Mouse (Mus musculus): ENCODE measurements around the gene Mrps6. TPM values are rescaled to one million over a fixed set of nuclear protein-coding genes. Genes with fewer than 3 reads are reported as not detected.
"Not testable (repeated sequence)": the region's sequence is repeated elsewhere in the genome, so short reads cannot be mapped to it uniquely, and the experiment has no call there.

Gene Mrps6
- polyA plus RNA-seq, 1 experiment from 2014 or later, result 118 TPM

DNA sequence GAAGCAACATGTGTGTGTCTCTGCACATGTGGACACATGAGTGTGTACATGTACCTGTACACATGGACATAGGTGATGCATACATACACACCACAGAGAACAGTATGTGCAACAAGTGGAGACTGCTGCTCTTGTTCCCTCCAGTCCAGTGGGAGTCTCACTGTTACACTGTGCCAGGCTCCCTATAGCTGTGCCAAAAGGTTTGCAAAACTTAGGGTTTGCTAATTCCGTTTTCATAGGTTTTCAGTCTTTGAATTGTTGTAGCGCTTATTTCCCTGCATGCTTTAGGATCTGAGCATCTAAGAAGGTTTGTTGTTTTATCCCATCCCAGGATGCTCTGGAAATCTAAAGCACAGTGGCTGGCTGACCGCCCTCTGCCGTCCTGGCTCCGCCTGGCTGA lies 33.8 kb downstream of the Mrps6 start:
- no peak for ATAC-seq (ENCODE audit: low FRiP score)
- Histone ChIP-seq H3K9ac (ENCODE audit: low read length) (no peak overlapping the region), H3K9me3 (ENCODE audit: control insufficient read depth, low read length) (no peaks in the 10 kb centered on the region), H3K27me3 (ENCODE audit: control insufficient read depth, insufficient read depth, low read length) (no peaks in the 10 kb centered on the region), H3K4me3 (ENCODE audit: low read depth, low read length) (no peak overlapping the region), H3K36me3 (ENCODE audit: control insufficient read depth, insufficient read depth, low read length) (no peaks in the 10 kb centered on the region), H3K4me1 (ENCODE audit: control insufficient read depth, insufficient read depth, low read length) (no peaks in the 10 kb centered on the region), H3K4me2 (no peak overlapping the region), H3K27ac (ENCODE audit: low read depth, low read length) (no peak overlapping the region)
- 59% methylated on average over 5 of the region's 5 CpGs for WGBS
- DNase-seq (ENCODE audit: low spot score, missing footprints), result peak; percentile 64

DNA sequence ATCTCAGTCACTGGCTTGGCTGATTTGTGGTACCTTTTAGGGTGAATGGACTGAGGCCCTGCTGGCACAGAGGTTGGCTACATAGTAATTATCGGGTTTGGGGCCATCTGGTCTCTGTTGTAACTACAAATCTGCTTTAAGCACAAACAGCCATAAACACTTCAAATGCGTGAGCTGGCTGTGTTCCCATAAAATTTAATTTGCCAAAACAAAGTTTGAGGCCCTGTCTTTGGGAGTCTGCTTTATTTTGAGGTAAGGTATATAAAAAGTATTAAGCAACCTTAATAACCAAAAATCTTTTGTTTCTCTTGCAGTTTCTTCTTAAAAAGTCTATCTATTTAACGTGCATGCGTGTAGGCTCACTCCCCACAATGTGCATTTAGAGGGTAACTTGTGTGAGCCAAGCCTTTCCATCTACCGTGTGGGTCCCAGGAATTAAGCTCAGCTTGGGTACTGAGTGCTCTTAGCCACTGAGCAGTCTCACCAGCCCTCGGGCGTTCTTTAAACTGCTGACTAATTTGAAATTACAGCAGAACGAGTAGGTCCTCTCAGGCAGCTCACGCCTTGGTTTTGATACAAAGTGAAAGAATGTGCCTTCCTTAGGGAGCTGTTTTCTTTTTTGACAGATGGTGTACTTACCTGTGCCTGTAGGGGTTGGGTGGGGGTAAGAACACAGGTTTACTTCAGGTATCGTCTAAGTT lies 40.4 kb downstream of the Mrps6 start:
- H3K4me2 ChIP-seq, result no peak overlapping the region
- H3K36me3 ChIP-seq (ENCODE audit: control insufficient read depth, insufficient read depth, low read length), result no peaks in the 10 kb centered on the region; the same call in 1 of the 2 replicates
- no peaks in the 10 kb centered on the region for H3K27me3 ChIP-seq (ENCODE audit: control insufficient read depth, insufficient read depth, low read length)
- H3K9me3 ChIP-seq (ENCODE audit: control insufficient read depth, low read length), result no peaks in the 10 kb centered on the region
- DNase-seq (ENCODE audit: low spot score, missing footprints) (peak; percentile 47), ATAC-seq (ENCODE audit: low FRiP score) (no peak)
- H3K9ac ChIP-seq (ENCODE audit: low read length), result no peak overlapping the region
- H3K4me3 ChIP-seq (ENCODE audit: low read depth, low read length), result no peak overlapping the region
- no peak overlapping the region for H3K27ac ChIP-seq (ENCODE audit: low read depth, low read length)
- H3K4me1 ChIP-seq (ENCODE audit: control insufficient read depth, insufficient read depth, low read length), result peaks cover 2% of the 10 kb centered on the region; the same call in 1 of the 2 replicates
- 90% methylated on average over 10 of the region's 10 CpGs for WGBS

DNA sequence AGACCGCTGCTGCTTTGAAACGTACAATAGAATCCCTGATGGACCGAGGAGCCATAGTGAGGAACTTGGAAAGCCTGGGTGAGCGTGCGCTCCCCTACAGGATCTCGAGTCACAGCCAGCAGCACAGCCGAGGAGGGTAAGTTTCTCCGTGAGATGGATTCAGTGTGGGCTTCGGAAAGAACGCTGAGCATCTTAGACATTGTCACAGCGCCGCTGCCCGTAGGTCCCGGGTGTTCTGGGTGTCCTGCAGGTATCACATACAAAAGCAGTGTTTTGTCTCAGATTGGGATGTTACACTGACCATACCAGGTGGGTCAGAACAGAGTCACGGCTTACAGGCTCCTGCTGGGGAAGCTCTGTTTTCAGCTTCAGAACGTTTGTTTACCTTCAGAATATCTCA lies 41.5 kb downstream of the Mrps6 start:
- Histone ChIP-seq H3K4me2 (no peak overlapping the region), H3K4me3 (ENCODE audit: low read depth, low read length) (no peak overlapping the region), H3K27ac (ENCODE audit: low read depth, low read length) (no peak overlapping the region), H3K27me3 (ENCODE audit: control insufficient read depth, insufficient read depth, low read length) (no peaks in the 10 kb centered on the region), H3K9me3 (ENCODE audit: control insufficient read depth, low read length) (no peaks in the 10 kb centered on the region), H3K4me1 (ENCODE audit: control insufficient read depth, insufficient read depth, low read length) (peaks cover 6% of the 10 kb centered on the region), H3K9ac (ENCODE audit: low read length) (no peak overlapping the region), H3K36me3 (ENCODE audit: control insufficient read depth, insufficient read depth, low read length) (no peaks in the 10 kb centered on the region; the same call in 1 of the 2 replicates)
- peak; percentile 45 for DNase-seq (ENCODE audit: low spot score, missing footprints)
- ATAC-seq (ENCODE audit: low FRiP score), result no peak
- 86% methylated on average over 16 of the region's 16 CpGs for WGBS

DNA sequence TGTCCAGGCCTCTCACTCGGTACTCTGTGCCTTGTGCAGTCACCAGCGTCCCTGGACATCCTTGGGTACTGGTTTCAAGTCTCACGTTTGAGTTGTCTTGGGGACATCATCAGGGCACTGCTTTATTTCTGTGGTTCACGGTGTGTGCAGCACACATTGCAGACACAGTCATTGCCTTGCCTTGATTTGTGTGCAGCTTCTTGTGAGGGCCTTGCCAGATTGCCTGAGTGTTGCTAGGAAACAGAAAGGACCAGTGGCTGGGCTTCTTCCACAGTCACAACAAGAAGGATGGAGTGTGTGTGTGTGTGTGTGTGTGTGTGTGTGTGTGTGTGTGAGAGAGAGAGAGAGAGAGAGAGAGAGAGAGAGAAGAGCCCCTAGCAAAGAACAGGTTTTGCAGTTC lies 42.0 kb downstream of the Mrps6 start:
- Histone ChIP-seq H3K4me3 (ENCODE audit: low read depth, low read length) (no peak overlapping the region), H3K4me1 (ENCODE audit: control insufficient read depth, insufficient read depth, low read length) (peaks cover 6% of the 10 kb centered on the region), H3K9ac (ENCODE audit: low read length) (no peak overlapping the region), H3K9me3 (ENCODE audit: control insufficient read depth, low read length) (no peaks in the 10 kb centered on the region), H3K27ac (ENCODE audit: low read depth, low read length) (no peak overlapping the region), H3K36me3 (ENCODE audit: control insufficient read depth, insufficient read depth, low read length) (no peaks in the 10 kb centered on the region; the same call in 1 of the 2 replicates), H3K4me2 (no peak overlapping the region), H3K27me3 (ENCODE audit: control insufficient read depth, insufficient read depth, low read length) (no peaks in the 10 kb centered on the region)
- 92% methylated on average over 4 of the region's 4 CpGs for WGBS
- ATAC-seq (ENCODE audit: low FRiP score) (no peak), DNase-seq (ENCODE audit: low spot score, missing footprints) (peak; percentile 37)

DNA sequence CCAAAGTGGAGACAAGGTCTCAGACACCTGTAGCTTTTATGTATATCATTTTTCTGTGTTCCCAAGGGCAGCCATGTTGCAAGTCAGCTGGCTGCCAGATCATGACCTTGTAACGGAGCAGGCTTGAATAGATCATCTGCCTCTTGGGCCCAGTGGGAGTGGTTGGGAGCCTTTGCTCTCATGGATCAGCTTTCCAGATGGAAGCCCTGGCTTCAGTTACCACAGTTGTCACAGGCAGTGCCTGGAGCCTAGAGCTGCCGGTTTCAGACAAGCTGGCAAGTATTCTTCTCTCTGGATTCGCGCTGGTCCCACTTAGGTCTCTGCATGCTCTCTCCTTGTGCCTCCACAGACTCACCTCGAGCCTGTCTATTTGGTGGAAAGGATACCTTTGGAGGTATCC lies 44.0 kb downstream of the Mrps6 start:
- H3K9me3 ChIP-seq (ENCODE audit: control insufficient read depth, low read length), result no peaks in the 10 kb centered on the region
- DNase-seq (ENCODE audit: low spot score, missing footprints) (peak; percentile 69), ATAC-seq (ENCODE audit: low FRiP score) (no peak)
- H3K9ac ChIP-seq (ENCODE audit: low read length), result no peak overlapping the region
- no peak overlapping the region for H3K27ac ChIP-seq (ENCODE audit: low read depth, low read length)
- no peaks in the 10 kb centered on the region; the same call in 1 of the 2 replicates for H3K36me3 ChIP-seq (ENCODE audit: control insufficient read depth, insufficient read depth, low read length)
- H3K4me3 ChIP-seq (ENCODE audit: low read depth, low read length), result no peak overlapping the region
- no peaks in the 10 kb centered on the region for H3K27me3 ChIP-seq (ENCODE audit: control insufficient read depth, insufficient read depth, low read length)
- H3K4me2 ChIP-seq, result no peak overlapping the region
- H3K4me1 ChIP-seq (ENCODE audit: control insufficient read depth, insufficient read depth, low read length), result peaks cover 6% of the 10 kb centered on the region
- WGBS, result 81% methylated on average over 5 of the region's 5 CpGs

DNA sequence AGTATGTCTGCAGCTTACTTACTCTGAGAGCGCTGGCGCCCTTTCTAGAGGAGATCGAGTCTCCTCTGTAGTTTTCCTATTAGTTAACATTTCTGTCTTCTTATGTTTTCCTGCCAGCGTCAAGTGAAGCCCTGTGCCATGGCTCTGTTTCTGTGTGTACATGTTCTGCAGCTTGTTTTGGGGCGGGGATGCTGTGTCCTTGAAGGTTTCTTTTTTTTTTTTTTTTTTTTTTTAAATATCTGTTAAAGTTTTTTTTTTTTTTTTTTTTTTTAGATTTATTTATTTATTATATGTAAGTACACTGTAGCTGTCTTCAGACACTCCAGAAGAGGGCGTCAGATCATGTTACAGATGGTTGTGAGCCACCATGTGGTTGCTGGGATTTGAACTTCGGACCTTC lies 44.9 kb downstream of the Mrps6 start:
- WGBS, result 93% methylated on average over 6 of the region's 7 CpGs
- not testable (repeated sequence) for ATAC-seq (ENCODE audit: low FRiP score); H3K27me3 ChIP-seq (ENCODE audit: control insufficient read depth, insufficient read depth, low read length); H3K36me3 ChIP-seq (ENCODE audit: control insufficient read depth, insufficient read depth, low read length); H3K4me2 ChIP-seq; H3K9me3 ChIP-seq (ENCODE audit: control insufficient read depth, low read length); H3K4me1 ChIP-seq (ENCODE audit: control insufficient read depth, insufficient read depth, low read length); H3K9ac ChIP-seq (ENCODE audit: low read length); H3K4me3 ChIP-seq (ENCODE audit: low read depth, low read length); H3K27ac ChIP-seq (ENCODE audit: low read depth, low read length)
- DNase-seq (ENCODE audit: low spot score, missing footprints), result peak; percentile 51

DNA sequence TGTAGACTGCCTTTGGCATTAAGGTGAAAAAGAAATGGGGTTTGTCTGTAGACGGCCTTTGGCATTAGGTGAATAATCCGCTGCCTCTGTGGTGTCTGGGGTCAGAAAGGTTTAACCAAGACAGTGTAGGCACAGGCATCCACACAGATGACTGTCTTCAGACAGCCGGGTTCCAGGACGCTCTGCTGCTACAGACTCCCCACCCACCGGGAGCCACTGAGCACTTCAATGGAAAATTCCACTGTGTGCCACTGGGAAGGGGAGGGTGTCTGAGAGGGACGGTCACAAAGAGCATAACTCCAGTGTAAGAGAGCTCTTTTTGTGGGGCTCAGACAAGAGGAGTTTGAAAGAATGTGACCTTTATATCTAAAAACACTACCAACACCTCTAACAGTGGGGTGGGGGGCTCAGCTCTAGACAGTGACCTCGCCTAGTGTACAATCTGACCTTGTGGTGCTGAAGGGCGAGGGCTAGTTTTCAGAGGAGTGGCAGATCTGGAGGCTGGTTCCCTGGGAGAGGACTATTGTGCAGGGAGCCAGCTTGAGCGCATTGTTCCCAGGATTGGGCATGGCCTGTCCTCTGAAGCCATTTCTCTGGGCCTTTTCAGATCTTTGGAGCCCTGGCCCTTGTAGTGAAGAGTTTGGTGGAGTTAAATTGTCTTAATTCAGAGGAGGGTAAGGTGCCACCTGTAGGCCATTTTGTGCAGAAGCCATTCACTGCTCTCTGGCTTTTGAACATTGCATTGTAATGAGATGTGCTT lies 45.7 kb downstream of the Mrps6 start:
- Histone ChIP-seq H3K9me3 (ENCODE audit: control insufficient read depth, low read length) (no peaks in the 10 kb centered on the region), H3K4me1 (ENCODE audit: control insufficient read depth, insufficient read depth, low read length) (peaks cover 6% of the 10 kb centered on the region), H3K36me3 (ENCODE audit: control insufficient read depth, insufficient read depth, low read length) (no peaks in the 10 kb centered on the region; the same call in 1 of the 2 replicates), H3K27me3 (ENCODE audit: control insufficient read depth, insufficient read depth, low read length) (no peaks in the 10 kb centered on the region), H3K27ac (ENCODE audit: low read depth, low read length) (no peak overlapping the region; the same call in 1 of the 2 replicates), H3K4me3 (ENCODE audit: low read depth, low read length) (no peak overlapping the region), H3K4me2 (no peak overlapping the region), H3K9ac (ENCODE audit: low read length) (no peak overlapping the region)
- DNase-seq (ENCODE audit: low spot score, missing footprints) (peak; percentile 87), ATAC-seq (ENCODE audit: low FRiP score) (peak; percentile 62)
- WGBS, result 26% methylated on average over 9 of the region's 9 CpGs

DNA sequence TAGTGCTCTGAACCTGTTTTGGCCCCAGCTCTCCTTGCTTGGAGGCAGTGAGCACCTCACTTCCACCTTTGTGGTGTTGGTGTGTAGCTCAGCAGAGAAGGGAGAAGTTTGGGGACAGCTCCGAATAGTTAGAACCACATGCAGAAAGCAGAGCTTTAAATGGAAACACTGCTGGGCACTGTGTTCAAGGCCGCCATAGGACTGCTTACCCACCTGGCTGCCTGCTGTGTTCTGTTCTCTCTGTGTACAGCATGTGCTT lies 46.2 kb downstream of the Mrps6 start:
- Histone ChIP-seq H3K4me2 (no peak overlapping the region), H3K27me3 (ENCODE audit: control insufficient read depth, insufficient read depth, low read length) (no peaks in the 10 kb centered on the region), H3K4me3 (ENCODE audit: low read depth, low read length) (no peak overlapping the region), H3K36me3 (ENCODE audit: control insufficient read depth, insufficient read depth, low read length) (no peaks in the 10 kb centered on the region; the same call in 1 of the 2 replicates), H3K4me1 (ENCODE audit: control insufficient read depth, insufficient read depth, low read length) (peaks cover 6% of the 10 kb centered on the region), H3K9me3 (ENCODE audit: control insufficient read depth, low read length) (no peaks in the 10 kb centered on the region), H3K9ac (ENCODE audit: low read length) (no peak overlapping the region), H3K27ac (ENCODE audit: low read depth, low read length) (no peak overlapping the region; the same call in 1 of the 2 replicates)
- DNase-seq (ENCODE audit: low spot score, missing footprints) (peak; percentile 81), ATAC-seq (ENCODE audit: low FRiP score) (no peak)
- WGBS, result 75% methylated on average over 2 of the region's 2 CpGs

DNA sequence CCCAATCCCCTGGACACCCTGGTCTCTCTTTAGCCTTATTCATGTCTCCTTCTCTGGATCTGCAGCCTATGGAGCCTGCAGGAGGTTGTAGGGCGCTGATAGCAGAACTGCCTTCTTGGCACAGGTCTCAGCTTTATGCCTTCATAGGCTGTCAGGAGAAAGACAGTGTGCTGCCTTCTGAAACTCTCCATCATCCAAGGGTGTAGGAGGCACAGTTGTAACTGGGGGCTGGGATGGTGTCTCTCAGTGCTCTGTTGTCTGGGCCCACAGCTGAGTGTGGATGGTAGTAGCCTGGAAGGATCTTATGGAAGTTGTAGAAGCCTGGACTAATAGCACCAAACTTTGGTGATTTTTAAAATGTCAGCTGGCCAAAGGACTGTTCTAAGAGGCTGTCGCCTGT lies 46.9 kb downstream of the Mrps6 start:
- Histone ChIP-seq H3K9me3 (ENCODE audit: control insufficient read depth, low read length) (no peaks in the 10 kb centered on the region), H3K4me3 (ENCODE audit: low read depth, low read length) (no peak overlapping the region), H3K36me3 (ENCODE audit: control insufficient read depth, insufficient read depth, low read length) (no peaks in the 10 kb centered on the region; the same call in 1 of the 2 replicates), H3K27ac (ENCODE audit: low read depth, low read length) (no peak overlapping the region), H3K4me1 (ENCODE audit: control insufficient read depth, insufficient read depth, low read length) (peaks cover 6% of the 10 kb centered on the region), H3K9ac (ENCODE audit: low read length) (no peak overlapping the region), H3K4me2 (no peak overlapping the region), H3K27me3 (ENCODE audit: control insufficient read depth, insufficient read depth, low read length) (no peaks in the 10 kb centered on the region)
- DNase-seq (ENCODE audit: low spot score, missing footprints) (peak; percentile 44), ATAC-seq (ENCODE audit: low FRiP score) (no peak)
- WGBS, result 87% methylated on average over 2 of the region's 2 CpGs

Measured in midbrain, embryonic 11.5 days (tissue).